Mouse (Mus musculus): ENCODE measurements around the gene Dnajb14.
"Not testable (repeated sequence)": the region's sequence is repeated elsewhere in the genome, so short reads cannot be mapped to it uniquely, and the experiment has no call there.

Gene Dnajb14

GRCm38 (mm10) chr3:137952225-137952913 lies 84.9 kb downstream of the Dnajb14 start:
- DNase-seq (ENCODE audit: low read depth, low spot score), result peak; percentile 33

DNA sequence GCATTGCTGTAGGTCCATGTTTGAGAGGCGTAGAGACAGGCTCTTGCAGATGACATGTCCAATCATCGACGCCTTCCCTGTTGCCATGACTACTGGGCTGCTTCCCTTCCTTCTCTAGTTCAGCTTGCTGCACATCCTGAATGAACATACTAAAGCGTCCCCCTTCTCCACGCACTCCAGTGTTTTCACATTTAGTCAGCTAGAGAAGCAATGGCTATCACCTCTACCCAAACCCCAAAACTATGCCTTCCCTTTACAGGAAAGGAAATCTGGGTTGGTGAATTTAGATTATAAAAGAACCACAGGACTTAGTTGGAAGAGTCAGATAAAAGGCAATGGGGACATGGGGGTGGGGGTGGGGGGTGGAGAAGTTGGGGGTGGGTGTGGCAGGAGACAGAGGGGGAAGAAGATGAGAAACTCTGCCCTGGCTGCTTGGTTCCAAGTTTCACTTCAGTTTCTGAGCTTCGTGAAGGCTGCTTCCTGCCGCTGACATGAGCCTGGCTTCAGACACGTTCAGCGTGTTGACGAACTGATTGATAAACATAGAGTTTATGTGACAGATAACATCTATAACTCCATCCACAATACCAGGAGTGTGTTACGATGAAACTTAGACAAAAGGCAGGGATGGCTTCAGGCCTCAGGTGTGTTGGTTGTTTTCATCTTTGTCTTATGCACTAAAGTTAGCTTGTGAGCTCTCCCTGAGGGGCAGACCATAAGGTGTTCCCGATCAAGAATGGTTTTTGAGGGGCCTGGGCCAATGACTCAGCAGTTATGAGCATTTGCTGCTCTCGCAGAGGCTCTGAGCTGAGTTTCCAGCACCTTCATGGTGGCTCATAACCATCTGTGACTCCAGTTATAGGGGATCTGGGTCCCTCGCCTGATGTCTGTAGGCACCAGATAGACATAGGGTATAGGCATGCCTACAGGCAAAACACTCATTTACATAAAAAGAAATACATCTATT lies 85.7 kb downstream of the Dnajb14 start:
- DNase-seq (ENCODE audit: low read depth, low spot score), result peak; percentile 70

DNA sequence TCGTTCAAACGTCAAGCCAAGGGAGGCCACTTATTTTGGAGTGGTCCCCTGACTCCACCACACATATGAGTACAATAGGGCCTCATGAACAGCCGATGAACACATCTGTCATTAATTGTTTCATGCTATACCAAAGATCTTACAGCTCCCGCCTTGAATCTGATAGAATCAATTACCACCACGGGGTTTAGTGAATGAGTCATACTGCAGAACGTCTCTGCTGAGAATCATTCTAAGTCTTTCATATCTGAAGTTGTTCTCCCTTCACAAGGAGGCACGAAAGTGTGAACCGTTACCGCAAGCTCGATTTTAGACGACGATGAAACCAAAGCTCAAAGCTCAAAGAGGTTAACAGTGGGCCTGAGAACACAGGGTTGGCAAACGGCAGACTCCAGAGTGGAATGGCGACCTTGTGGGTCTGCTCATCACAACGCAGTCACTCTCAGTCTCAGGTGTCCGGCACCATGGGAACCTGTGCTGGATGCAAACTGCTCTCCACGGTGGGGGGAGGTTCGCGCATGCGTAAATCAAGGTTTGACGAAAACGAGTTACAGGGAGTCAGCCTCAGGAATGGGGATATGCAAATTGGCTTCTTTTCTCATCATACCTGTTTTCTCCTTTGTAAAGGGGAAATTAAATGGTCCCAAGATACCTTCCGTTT lies 86.9 kb downstream of the Dnajb14 start:
- DNase-seq (ENCODE audit: low read depth, low spot score), result peak; percentile 95

DNA sequence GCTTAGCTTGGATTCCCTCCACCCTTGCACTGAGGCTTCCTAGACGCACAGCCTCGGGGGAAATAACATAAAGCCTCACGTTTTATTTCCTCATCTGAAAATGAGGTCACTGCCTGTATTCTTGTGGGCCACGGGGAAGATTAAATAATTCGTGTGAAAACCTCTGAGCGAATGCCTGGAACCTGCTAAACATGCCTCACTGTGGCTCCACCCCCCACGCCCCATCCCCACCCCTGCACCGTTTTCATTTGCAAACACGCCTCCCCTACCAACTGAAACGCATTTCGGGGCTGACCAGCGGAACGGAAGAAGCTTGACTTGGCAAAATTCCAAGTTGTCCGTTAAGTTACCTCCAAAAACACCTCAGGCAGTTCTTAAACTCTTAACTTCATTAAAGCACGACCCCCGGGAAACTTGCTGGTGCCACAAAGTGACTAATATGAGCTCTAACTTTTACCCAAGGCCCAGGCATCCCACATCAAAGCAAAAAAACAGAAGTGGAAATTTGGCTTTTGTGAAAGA lies 88.1 kb downstream of the Dnajb14 start:
- DNase-seq (ENCODE audit: low read depth, low spot score), result peak; percentile 77

- DNase-seq (ENCODE audit: low read depth, low spot score), result no peak
Measured at GRCm38 (mm10) chr3:137957864-137958263, 90.4 kb downstream of the Dnajb14 start.

GRCm38 (mm10) chr3:137958352-137958751 lies 90.9 kb downstream of the Dnajb14 start:
- DNase-seq (ENCODE audit: low read depth, low spot score), result no peak

DNA sequence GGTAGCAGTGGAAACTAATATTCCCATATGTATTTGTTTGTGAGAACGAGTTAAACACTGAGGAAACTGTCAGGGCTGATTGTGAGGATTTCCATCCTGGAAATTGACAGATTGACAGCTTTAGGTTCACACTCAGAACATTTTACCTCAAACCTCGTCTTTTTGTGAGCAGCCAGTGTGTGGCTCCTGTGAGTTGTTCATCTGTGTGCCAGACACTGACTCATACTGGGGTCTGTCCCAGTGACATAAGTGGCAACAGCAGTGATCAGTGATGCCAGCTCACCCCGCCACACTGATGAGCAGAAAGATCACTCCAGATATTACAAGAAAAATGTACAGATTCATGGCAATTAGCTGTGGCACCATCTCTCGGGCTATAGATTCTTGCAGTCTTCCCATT lies 92.0 kb downstream of the Dnajb14 start:
- DNase-seq (ENCODE audit: low read depth, low spot score), result no peak

- no peak for DNase-seq (ENCODE audit: low read depth, low spot score)
Measured at GRCm38 (mm10) chr3:137961736-137962385, 94.4 kb downstream of the Dnajb14 start.

GRCm38 (mm10) chr3:137963508-137963907 lies 96.0 kb downstream of the Dnajb14 start:
- DNase-seq (ENCODE audit: low read depth, low spot score), result no peak

- DNase-seq (ENCODE audit: low read depth, low spot score), result not testable (repeated sequence)
Measured at GRCm38 (mm10) chr3:137964014-137964413, 96.5 kb downstream of the Dnajb14 start.
